Mouse (Mus musculus): ENCODE results near the gene Abhd17b.

Abhd17b gene

DNA sequence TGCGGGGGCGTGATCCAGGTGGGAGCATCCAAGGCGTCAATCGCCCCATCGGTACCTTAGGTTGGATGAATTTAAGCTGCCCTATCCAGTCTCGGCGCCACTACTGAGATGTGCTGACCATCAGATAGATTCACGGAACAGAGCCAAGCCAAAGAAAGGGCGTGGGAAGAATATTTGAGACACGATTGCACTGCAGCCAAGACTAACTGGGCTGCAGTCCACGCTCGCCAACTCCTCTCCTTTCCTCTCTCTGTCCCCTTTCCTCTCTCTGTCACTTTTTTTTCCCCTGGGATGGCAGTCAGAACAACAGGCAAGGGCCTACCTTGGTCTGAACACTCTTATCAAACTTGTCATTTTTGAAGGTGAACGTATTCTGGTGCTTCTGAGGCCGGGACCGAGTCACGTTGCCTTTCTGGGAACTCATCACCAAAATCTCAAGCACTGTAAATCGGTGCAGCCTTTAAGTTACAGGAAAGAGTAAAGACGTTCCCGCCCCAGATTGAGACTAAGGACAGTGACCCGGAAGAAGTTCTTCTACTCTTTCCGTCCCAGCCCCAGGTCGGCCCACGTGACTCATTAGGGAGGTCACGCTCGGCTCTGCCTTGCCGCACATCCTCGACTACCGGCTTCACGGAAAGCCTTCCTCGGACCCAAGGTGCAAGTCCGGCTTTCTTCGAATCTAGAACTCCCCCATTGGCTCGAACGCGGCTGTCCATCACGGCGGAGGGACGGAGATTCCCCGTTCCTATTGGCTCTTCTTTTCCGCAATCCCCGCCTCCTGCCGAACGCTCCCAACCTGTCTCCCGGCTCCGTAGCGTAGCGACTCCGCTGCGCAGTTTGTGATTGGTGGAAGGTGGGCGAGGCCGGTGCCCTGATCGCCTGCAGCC, 457 bp upstream of the Abhd17b start, which contains the start of gene 1110059E24Rik:
TSS of gene 1110059E24Rik (minus strand) at position 692 of the 887 bp plus-strand sequence.
- WGBS = 3% methylated on average over 52 of the region's 52 CpGs

DNA sequence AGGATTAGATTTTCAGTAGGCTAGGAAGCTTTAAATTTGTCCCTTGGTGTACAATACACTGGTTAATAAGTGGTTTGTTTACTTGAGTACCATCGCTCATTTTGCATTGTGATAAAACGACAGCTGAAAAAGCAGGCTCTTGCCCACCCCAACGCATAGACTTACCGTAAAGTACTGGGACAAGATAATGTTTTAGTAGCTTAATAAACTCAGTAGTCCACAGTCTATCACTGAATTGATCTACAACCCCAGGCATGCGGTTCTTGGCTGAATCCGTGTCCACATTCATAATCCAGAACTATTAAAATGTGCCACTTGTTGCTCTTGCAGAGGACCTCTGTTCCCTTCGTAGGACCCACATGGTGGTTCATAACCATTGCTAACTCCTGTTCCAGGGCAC, 1.8 kb downstream of the Abhd17b start:
- WGBS = 24% methylated on average over 7 of the region's 7 CpGs

DNA sequence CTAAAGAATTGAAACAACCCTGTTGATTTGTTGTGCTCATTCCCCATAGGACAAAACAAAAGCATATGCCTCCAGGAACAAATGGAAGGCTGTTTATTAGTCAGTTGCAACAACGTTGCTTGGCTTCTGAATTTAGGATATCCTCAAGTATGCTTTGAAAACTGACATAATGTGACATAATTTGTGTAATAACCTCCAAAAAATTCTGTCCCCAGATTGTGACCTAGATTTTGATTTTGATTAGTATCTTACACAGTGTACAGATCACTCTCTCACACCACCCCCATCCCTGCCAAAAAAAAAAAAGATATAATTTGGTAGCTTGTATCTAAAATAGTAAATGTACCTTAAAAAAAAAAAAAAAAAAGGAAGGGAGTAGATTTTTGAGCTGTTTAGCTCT, 7.7 kb downstream of the Abhd17b start:
- WGBS = 35% methylated on average over 1 of the region's 1 CpGs

DNA sequence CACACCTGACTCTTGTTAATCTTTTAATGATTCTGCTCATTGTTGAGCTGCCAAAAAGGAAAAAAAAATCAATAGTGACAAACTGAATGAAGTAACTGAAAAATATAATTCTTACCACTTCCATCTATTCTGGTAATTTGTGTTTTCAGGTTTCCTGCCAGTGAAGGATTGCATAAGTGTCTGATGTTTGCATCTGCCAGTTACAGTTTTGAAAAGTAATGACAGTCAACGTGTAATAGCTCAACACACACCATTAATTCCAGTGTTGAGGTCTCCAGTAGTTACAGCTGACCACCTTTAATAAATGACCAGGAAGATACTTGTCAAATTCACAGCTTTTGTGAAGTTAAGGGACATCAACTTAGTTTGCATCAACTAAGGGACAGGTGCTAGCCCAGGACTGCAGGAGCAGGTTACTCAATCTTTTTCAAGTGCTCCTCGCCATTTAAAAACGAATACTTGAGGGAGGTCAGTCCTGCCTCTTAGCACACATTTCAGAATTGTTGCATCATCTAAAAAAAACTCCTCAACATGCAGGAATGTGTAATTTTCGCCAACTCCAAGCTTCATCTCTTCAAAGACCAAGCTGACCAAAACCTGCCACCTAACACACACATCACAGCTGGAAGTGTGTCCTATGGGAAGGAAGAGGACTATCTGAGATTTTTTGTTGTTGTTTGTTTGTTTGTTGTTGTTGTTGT, 10.9 kb downstream of the Abhd17b start:
- 72% methylated on average over 4 of the region's 4 CpGs for WGBS

DNA sequence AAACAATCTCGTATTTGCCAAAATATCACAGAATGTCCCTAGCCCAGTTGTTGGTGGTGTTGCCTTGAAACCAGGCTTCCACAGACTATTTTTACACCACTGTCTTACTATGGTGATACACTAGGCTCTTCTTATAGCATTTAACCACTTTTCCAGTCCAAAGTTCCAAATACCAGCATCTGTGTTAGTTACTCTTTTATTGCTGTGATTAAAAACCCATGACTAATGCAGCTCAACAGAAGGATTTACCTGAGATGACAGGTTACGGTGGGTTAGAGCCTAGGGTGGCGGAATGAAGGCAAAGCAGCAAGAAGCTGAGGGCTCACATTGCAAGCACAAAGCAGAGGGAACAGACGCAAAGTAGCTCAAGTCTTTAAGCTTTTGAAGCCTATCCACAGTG, 16.7 kb downstream of the Abhd17b start:
- WGBS = 89% methylated on average over 4 of the region's 4 CpGs

DNA sequence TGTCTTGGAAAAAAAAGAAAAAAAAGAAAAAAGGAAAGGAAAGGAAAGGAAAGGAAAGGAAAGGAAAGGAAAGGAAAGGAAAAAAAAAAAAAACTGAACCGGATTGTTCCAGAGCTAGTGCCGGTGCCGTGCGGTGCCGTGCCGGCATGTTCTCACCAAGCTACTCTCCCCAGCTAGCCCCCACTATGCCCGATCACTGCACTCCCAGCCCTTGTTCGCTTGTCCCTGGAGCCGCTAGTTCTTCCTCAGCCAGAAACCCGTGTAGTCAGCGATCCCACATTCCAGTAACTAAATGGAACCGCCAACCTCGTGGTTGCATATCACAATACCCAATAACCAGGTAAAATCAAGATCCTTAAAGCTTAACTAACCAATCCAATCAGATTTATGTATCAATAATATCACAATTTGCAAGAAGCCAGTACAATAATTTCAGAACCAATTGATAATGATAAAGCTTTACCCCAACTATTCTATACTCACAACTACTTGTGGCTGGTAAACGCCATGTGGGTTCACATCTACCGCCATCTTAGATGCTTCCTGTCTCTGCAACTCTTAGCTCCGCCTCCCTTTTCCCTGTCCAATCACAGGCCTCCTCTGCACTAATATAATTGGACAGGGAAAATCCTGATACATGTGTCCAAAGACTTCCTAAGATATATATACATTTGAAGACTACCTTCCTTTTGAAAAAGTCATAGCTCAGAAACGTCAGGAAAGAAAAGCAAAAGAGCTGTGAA, 21.5 kb downstream of the Abhd17b start:
- 94% methylated on average over 17 of the region's 17 CpGs for WGBS

DNA sequence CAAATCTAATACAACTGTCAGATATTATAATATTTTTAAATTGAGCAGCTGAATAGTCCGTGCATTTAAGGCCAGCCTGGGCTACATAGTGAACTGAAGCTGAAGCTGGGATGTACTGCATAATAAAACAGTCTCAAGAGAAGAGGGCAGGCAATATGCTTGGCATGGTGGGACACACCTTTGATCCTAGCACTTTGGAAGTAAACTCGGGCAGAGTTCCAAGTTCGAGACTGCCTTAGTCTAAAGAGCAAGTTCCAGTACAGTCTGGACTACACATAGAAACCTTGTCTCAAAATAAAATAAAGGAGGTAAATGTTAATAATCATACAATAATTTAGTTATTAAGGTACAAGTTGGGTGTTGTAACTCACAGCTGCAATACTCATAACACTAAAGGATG, 27.1 kb downstream of the Abhd17b start:
- 92% methylated on average over 3 of the region's 3 CpGs for WGBS

DNA sequence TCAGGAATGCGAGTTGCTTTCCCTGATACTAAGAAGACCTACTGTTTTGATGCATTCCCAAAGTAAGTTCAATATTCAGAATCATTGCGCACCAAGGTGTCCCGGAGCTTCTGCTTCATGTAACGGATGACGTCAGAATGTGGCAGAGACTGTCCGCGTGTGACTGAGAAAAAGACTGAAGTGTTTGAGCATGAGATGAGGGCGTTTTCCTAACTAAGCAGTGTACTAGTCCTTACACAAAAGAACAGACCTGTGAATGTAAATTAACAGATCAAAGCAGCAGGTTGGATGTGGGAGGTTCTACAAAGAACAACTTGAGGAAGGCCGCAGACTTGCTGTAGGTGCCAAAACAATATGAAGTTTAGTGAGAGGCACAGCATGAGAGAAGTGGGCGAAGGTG, 28.0 kb downstream of the Abhd17b start:
- WGBS = 79% methylated on average over 10 of the region's 10 CpGs

DNA sequence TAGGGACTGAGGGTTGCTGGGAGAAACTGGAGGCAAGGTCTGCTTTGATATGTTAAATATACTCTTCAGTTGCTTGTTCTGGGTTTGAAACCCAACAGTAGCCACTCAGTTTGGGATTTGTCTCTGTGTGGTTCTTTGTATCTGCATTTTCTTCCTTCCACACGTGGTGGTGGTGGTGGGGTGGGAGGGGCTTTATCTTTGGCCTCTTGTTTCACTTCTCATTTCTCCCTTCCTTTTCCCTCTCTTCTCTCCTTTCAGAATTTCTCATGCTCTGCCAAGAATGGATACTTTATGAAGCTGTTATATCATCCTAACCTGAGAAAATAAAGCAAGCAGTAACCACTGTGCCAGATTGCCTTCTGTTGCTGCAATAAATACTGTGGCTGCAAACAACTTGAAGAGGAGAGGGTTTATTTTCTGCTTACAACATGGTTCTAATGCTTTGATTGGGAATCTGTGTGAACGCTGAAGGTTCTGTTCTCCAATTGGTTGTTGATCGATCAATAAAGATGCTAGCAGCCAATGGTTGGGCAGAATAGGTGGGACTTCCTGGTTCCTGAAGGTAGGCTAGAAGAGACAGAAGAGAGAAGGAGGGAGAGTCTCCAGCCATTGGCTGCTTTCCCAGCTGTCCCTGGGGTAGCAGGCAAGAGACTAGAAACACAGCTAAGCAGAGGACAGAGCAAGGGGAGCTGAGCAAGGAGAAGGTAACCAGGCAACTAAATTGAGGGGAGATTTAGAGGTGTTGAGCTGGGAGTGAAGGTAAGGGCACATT, 60.5 kb downstream of the Abhd17b start:
- WGBS = 64% methylated on average over 3 of the region's 3 CpGs

DNA sequence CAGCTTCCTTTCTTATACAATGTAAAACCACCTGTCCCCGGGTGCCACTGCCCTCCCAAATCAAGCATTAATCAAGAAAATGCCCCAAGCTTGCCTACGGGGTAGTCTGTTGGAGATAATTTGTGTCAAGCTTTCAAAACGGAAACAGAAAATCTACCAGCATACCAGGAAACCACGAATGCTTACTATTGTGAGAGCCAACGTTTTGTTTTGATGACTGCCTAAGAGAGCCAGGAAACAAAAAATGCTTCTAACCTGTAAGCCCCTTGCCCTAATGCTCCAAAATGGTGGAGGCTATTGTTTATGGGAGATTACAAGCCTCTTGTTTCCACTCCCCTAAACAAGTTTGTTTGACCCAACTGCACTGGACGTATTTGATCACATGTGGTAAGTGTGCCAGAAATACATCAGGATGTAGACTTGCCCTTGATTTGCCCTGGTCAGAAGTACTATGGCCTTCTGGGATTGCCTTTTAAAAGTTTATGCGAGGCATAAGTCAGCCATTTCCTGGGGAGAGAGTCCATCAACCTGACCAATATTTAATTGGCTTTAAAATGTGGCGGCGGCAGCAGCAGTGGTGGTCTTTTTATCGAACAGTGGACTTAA, 61.4 kb downstream of the Abhd17b start:
- WGBS = 71% methylated on average over 10 of the region's 10 CpGs

DNA sequence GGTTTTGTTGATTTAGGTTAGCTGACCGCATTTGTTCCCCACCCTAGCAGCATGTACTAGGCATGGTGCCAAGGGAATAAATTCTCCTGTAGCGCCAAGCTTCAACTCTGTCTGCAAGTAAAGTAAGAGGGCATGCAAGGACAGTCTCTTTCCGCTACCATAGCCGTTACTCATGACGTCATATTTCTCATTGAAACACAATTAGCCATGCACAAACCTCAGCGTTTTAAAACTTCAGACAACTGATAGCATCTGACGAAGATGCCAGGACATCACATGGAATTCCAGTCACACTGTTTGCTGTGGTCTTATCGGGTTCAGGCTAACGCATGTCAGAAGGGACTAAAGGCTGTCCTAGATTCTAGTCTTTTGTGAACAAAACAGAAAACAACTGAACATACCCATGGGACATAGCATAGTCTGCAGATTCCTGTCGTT, 62.0 kb downstream of the Abhd17b start:
- 28% methylated on average over 10 of the region's 10 CpGs for WGBS

DNA sequence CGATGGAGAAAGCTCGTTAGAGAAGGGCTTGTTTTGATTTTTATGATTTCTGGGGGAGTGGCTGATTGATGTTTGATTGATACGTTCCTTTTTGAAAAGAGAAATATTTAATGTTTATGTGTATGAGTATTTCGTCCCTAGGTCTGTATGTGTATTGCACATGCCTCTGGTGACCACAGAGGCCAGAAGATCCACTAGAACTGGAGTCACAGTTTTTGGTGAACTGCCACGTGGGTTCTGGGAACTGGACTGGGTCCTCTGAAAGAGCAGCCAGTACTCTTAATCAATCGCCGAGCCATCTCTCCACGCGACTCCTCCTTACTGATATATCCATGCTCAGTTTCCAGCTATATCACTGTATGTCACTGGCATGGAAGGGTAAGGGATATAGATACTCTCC, 62.5 kb downstream of the Abhd17b start:
- WGBS = 76% methylated on average over 9 of the region's 9 CpGs

DNA sequence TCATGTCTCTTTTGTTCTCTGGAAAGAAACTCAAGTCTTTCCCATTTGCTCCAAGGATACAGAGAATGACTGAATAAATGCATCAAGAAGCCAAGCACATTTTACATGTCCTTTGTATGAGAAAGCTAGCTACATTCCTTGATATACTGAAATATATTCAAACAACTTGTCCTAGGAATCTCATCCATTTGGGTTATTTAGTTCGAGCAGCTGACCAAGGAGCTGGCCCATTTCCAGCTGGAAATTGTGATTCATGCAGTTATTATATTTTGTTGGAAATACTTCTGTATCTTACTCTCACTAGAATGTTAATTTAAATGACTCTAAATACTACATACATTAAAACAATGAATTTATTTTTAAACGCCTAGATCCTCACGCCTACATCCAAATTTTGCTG, 63.5 kb downstream of the Abhd17b start:
- WGBS = 56% methylated on average over 3 of the region's 3 CpGs

DNA sequence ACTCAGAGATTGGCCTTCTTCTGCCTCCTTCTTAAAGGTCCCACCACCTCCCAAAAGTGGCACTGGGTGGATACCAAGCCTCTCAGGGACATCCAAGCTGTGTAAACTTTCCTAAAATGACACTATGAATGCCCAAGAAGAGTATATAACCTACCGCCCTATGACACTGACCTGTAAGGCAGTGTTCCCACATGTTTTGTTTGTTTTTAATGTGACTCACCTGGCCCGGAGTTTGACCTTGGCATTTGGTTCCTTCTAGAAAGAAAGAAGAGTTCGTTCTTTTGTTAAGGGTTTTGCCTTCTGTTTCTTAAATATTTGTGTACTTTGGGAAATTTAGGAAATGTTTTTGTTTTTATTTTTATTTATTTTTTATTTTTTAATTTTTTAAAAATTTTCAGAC, 66.2 kb downstream of the Abhd17b start:
- WGBS = 91% methylated on average over 3 of the region's 3 CpGs

DNA sequence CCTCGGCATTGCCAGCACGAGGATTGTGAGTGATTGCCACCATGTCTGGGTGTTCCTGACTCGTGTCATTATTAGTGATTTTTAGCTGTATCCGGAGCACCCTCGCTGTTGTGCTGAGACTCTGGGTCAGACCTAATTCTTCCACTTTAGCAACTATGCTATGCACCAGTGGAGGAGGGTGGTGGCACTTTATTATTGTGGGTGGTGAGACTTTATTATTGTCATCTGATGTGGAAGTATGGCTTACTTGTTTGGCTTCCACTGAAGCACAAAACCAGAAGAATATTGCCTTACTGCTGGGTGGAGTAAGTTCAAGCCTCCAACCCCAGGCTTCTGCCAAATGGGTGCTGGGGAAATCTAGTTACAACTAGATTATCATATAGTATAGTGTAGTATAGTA, 68.0 kb downstream of the Abhd17b start:
- 98% methylated on average over 5 of the region's 5 CpGs for WGBS

DNA sequence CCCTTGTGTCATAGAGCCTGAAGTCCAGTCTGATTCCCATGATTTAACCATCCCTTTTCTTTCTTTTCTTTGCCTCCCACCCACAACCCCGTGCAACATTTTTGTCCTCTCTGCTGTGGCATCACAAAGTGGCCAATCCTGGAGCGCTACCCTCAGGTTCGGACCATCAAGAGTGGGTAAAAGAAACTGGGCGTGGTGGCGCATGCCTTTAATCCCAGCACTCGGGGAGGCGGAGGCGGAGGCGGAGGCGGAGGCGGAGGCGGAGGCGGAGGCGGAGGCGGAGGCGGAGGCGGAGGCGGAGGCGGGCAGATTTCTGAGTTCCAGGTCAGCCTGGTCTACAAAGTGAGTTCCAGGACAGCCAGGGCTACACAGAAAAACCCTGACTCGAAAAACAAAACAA, 70.3 kb downstream of the Abhd17b start:
- 91% methylated on average over 20 of the region's 20 CpGs for WGBS

DNA sequence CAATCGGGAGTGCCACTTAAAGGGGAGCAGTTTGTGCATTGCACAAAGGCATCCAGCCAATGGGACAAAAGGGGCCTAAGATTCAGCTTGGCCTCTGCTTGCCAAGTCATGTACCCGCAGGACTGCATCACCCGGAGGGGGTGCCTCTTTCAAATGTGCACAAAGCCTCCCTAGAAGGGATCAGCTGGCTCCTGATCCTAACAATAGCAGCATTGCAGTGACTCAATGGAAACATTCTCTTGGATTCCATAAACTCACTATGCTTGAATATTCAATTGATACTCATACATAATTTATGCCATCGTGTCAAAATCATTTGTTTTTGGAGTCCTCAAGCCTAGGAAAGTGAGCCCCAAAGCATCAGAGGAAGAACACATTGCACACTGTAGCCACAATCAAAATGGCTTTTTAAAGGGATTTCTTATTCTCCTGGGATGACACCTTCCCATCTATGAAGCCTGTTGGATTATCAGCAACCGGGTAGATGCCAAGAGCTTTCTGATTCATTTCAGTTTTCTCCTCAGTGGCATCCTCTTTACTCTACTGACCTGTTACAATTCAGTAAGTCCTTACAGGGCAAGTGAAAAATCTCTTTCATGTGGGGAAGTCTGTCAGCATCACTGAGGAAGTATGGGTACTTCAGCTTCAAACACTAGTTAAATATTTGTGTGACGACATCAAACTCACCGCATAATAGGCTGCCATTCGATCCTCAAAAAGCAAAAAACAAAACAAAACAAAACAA, 71.1 kb downstream of the Abhd17b start:
- WGBS = 43% methylated on average over 8 of the region's 8 CpGs

DNA sequence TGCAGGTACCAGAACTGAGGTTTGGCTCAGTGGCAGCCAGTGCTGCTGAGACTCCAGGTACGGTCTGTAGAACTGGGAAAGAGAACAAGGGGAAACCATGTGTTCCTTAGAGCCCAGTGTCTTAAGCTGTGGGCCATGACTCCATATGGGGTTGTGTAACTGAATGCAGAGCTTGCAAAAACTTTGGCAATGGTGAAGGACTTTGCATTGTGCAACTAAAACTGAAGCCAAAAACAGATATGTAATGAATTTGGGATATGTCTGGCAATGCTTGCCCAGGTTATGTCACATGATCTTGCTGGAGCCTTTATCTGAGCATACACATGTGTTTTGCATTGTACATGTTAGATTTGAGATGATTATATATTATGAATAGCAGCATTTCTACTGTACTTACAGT, 72.2 kb downstream of the Abhd17b start:
- WGBS = 90% methylated on average over 1 of the region's 1 CpGs

DNA sequence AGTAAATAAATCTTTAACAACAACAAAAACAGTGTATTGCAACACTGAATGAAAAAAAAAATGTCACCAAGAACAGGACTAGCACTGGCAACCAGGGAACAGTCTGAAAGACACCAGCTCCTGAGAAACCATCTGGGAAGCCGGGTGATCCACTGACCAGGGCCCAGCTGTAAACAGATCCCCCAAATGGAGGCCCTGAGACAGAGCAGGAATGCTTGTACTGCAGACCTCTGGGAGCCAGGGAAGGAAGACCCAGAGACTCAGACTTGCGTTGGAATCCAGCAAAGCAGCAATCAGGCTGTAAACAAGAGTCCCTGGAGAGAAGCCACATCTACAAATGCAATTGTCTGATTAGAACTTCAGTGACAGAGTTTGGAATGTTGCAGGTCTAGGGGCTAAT, 74.1 kb downstream of the Abhd17b start:
- 67% methylated on average over 2 of the region's 2 CpGs for WGBS

DNA sequence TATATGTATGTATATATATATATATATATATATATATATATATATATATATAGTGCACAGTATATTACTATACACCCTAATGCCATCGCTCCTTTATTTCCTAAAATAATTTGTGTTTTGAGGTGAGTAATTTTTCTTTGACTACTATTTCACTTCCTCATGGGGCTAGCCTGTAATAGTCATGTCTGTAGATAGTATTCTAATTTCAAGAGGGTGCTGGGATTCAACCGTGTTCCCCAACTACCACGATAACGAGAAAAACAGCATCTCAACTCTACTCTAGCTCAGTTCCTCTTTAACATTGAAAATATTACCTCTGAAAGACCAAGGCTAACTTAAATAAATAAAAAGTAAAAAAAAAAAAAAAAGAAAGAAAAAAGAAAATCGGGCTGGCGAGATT, 75.4 kb downstream of the Abhd17b start:
- WGBS = 95% methylated on average over 6 of the region's 6 CpGs
